Mouse (Mus musculus) heart, adult 9 months (tissue): ENCODE measurements around the gene Olfr986.
A peak's percentile ranks its signal among the peaks of the same experiment; 100 is the strongest.
"Not testable (repeated sequence)": the region's sequence is repeated elsewhere in the genome, so short reads cannot be mapped to it uniquely, and the experiment has no call there.

Experiments used
- DNase-seq, 2 experiments: peaks; one replicate each; pipeline ENCODE4 v3.0.0; 2022; ENCODE audit warnings: low spot score in 2 of 2

The Olfr986 gene

DNA sequence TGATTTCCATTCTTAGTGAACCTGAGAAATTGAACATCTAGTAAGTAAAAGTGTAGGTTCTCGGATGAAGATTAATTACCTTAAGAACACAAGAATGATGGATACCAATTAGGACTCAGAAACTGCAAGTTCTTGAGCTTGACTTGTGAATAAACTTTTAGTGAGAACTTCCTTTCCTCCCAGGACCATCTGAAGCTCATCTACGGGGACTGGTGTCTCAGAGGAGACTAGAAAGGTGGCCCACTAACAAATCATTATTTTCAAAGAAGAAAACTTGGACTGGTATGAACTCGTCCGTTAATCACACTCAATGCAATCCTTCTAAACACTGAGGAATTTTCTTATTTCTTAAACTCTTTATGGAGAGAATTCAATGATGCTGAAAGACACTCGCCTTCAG, at the start of gene Olfr986:
Olfr986 (plus strand) TSS at position 301 of the 400 bp plus-strand sequence.
- no peak for DNase-seq

DNA sequence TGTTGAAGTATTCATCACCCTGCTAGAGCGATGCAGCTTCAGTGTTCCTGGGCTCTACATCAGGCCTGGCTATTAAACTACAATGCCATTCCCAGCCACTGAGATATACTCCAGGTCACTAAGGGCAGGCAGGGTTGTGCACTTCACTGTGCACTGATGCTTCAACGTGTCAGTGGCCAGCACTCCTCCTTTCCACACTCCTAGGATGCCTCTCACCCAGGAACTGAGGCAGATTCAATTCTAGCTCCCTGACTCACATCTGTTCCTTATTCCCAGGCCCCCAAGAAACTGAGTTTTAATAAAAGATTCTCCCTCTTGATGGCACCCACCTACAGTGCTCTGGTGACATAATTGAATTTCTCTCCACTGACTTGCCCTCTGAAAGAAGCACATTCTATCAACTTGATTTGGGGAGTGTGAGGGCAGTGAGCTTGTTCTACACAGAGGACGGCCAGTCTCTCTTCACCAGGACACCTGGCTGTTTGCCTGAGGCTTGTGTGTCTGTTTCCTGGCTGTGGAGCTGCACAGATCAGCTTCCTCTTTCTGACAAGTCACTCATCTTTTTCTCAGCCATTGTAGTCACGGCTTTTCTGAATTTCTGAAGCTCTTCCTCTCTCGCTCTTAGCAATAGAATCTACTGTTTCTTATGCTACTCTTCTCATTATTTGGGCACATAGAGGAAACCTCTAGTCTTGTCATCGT, 43.6 kb upstream of the Olfr986 start:
- DNase-seq, result peak in 1 of 2 experiments; percentile 6

DNA sequence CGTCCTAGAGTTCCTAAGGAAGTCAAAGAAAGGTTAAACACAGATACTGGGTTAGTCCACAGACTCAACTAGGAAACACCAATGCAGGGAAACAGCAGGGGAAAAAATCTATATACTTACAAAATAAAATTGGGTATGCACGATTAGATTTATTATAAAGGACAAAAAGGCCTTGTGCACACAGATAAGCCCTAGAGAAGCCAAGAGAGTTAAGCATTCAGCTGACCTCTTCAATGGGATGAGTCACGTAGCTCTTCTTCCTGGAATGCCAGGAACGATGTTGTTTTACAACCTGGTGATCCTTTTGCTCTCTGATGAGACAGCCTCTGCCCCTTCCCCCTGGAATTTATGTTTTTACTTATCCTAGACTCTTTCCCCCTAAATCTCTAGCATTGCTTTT, 41.2 kb upstream of the Olfr986 start:
- no peak for DNase-seq

DNA sequence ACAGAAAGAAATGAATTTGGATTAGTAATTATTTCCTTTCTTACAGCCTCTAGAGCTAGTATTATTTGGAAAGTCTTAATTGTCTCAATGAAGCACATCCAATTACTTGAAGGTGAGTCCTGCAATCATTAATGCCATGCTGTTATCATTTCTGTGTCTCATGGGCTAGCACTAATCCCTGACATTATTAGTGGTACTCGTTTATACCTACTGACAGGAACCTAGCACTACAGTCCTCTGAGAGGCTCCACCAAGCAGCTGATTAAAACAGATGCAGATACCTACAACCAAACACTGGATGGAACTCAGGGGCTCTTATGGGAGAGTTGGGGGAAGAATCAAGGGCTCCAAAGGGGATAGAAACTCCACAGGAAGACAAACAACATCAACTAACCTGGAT, 39.2 kb upstream of the Olfr986 start:
- DNase-seq, result no peak

DNA sequence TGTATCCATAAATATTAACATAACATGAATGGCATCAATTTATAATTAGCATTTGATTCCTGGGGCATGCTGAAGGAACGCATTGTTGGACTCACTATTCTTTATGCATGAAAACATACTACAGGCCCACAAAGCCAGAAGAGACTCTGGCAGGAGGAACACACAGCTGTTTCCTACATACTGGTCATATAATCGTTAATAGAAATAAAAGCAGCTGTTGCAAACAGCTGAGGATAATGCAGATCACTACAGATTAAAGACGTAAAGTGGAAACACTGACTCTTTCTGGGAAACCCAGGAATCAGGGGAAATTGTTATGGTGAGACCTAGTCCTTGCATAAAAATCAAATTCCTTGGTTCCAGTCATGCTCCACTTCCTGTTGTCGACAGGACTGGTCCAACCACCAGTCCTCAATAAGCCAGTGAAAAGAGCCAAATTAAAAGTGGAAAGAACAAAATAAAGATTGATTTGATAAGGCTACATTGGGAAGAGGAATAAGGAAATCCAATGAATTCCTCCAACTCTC, 25.5 kb upstream of the Olfr986 start:
- DNase-seq, result no peak

DNA sequence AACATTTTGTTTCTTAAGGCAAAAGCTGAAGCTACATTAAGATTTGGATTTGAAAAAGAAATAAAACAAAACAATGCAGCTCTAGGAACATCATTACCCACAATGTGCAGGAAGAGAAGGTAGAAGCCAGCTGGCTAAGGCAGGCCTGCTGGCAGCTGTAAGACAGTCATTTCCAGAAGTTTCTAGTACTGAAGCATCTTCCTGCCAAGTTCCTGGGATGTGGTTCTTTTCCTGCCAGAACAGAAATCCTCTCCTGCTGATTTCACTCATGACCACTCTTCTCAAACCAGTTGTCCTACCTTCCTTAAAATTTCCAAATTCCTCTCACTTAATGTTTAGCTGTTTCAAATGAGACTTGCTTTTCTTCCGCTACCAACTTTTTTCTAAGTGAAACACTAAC, 14.3 kb upstream of the Olfr986 start:
- DNase-seq, result peak in 1 of 2 experiments; percentile 1

DNA sequence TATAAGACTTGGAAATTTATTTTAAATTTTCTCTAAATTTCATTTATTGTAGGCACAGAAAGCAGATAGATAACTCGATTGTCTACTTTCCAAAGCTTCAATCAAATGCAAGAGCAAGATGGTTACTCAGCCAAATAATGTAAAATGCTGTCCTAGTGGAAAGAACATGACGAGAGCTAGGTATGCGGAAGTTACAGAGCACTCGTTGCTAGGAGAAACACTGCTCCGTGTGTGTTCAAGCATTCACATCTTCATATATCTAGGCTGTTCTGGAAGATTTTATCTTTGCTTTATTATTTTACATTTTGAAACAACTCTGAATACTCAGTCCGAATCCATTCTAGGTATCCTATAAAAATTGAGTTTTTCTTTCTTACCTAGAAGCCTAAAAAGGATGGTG, 3.7 kb upstream of the Olfr986 start:
- no peak for DNase-seq

DNA sequence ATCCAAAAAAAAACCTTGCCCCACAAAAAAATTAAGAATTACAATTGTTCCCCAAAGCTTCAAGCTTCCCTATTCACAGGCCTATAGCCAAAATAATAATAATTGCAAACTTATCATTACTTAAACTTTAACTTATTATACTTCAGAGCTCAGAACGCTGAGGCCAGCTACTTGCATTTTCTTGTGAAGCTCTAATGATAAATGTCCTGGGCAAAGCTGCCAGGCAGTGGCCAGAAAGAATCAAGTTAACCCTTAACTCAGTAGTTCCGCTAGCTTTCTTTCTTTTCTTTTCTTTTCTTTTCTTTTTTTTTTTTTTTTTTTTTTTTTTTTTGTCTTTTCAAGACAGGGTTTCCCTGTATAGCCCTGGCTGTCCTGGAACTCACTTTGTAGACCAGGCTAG, 4.4 kb downstream of the Olfr986 start:
- not testable (repeated sequence) for DNase-seq

DNA sequence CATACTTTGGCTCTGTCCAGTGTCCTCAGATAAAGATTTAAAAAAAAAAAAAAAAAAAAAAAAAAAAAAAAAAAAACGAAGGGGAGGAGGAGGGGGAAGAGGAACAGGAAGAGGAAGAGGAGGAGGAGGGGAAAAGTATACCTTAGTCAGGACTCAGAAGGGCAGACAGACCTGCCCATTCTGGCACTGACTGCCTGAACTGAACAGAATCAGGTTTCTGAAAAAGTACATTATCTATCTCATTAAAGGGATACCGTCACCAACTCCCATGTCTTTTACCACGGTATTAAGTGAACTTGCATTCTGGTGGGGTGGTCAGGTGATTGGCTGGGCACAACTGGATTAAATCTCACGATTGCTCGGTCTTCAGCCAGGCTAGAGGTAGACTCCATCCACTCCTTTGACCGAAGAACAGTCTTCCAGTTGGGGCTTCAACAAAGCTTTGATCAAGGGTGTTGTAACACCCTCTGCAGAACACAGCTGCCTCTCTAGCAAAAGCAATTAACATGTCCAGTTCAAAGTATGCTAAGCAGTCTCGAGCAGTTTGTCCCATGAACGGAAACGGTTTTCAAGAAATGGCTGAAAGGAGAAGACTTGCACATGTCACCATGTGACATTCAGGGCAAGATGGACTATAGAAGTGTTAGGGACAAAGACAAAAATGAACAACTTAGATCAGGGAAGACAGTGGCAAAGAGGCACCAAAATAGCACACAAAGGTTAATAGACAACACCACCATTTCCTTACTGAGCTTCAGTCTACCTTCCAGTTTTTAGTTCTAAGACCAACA, 10.6 kb downstream of the Olfr986 start:
- DNase-seq, result no peak

DNA sequence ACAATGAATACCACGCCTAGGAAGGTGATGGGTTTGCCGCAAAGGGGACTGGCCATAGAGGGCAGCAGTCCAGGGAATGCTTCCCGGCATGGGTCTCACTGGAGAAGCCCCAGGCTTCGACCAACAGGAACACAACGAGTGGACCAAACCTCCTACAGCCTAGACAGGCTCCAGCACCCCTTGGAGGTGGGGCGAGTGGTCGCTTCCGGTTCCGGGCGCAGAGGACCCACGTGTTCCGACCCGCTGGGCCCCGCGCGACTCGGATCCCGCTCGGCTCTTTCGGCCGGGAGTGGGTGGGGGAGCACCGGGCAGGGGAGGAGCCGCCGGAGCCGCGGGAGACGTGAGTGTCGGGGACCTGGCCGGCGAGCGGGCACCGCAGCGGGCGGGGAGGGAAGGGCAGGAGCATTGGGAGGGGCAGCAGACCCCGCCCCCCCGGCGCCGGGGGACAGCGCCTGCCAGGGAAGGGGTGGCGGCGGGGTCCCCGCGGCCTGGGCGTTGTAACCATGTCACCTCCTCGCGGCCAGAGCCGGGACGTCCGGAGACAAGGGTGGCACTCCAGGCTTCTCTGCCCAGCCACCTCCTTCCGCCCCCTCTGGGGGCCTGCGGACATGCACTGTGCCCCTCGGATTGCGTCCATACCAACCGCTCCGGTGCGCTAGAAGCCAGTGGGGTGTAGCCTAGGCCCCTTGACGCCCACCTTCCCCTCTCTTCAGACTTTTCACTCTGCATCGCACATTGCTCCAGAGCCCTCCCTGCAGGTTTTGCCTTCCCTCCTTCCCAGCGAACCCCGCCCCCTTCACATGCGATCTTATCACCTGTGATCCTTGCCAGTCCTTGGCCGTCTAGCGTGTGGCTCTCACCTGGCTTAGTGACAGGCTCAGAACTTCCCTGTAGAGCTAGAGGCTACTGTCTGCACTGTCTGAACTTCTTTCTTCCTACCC, 11.6 kb downstream of the Olfr986 start, which contains the start of gene Zfp202:
Zfp202 (plus strand) TSS at position 219 of the 941 bp plus-strand sequence.
- DNase-seq, result peak; percentile 90 to 93

DNA sequence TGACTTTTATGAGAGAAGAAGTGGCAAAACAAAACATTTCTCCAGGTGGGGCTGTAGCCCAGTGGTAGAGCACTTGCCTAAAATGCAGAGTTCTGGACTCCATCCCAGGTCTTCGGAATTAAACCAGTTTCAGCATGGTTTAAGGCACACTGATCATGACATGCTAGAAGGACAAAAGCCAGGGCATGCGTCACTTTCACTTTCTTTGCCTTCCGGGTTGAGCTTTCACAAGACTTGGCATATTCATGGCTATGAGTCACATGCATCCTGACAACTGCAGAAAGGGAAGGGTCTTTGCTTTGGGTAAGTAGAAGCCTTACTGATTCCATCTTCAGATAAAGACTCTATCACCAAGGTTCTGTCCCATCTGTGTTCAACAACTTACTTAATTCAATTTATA, 15.3 kb downstream of the Olfr986 start:
- DNase-seq, result peak; percentile 29 to 41

DNA sequence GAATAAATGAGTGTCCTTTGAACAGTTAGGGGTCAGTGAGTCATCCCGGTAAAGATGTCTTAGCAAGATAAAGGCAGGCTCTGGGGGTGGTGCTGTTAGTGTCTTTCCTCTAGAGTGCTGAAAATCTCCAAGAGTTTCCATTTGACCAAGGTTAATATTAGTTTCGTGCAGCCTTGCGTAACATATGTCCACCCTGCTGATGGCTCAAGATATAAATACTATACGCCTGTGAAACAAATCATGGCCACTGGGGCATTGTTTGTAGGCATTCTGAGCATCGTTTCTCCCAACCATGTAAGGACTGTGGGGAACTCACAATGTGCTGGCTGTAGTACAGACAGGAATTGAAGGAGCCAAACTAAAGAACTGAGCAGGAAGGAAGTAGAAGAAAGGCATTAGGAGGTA, 25.8 kb downstream of the Olfr986 start:
- DNase-seq, result no peak

DNA sequence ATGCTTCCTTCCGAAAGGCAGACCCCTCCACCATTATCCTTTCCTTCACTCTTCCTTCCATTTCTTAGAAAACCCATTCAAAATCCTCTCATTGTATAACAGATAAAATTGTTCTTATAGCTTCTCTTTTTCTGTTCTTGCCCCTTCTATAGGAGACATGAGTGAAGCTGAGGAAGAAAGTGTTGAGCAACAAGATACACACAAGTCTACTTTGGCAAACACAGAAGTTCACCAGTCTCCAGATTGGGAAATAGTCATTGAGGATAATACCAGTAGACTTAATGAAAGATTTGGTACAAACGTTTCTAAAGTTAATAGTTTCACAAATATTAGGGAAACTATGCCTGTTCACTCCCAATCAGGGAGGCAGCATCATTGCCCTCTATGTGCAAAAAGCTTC, 30.0 kb downstream of the Olfr986 start:
- no peak for DNase-seq

DNA sequence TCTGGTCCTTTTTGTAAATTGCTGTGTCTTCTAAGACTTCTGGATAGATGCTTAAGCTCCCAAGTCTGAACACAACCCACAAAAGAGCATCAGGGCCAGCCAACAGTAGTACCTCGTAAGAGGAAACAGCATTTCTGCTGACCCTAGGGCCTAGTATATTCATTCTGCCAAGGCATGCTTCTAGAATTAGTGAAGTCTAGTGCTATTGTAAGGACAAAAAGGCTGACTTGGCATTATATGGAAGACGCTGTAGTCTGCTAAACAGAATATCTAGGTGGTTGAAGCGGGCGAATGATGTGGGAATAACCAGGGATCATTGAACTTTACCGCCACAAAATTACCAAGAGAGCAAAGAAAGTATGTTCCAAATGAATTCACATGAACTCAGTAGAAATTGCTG, 33.3 kb downstream of the Olfr986 start:
- DNase-seq, result no peak

DNA sequence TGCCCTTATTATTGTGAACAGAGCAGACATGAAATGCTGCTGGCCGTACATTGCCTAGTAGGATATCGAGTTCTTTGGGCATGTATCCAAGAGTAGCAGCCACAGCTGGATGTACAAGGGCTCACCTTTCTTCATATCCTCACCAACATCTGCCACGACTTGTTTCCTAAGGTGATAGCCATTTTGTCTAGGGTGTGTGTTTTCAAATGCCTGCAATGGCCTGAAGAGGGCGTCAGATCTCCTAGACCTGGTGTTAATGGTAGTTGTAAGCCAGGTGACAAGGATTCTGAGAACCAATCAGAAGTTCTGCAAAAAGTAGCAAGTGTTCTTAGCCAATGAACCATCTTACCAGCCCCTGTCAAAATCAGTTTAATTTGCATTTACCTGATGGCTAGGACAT, 35.9 kb downstream of the Olfr986 start:
- no peak for DNase-seq

DNA sequence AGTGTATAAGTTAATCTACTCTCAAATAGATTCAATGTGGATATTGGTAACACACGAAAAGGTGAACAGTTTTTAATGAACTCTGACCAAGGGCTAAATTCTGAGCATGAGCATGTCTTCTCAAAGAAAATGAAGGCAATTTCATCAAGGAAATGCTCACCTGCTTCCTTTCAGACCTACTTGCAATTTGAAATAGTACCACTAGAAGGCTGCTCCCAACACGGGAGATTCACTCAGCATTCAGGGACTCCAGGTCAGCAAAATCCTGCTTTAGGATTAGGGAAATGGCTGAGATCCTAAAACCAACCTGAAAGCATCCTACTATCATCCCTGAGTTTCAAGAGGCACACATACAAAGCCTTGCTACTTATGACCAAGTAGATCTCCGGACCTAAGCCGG, 43.6 kb downstream of the Olfr986 start:
- DNase-seq, result no peak

DNA sequence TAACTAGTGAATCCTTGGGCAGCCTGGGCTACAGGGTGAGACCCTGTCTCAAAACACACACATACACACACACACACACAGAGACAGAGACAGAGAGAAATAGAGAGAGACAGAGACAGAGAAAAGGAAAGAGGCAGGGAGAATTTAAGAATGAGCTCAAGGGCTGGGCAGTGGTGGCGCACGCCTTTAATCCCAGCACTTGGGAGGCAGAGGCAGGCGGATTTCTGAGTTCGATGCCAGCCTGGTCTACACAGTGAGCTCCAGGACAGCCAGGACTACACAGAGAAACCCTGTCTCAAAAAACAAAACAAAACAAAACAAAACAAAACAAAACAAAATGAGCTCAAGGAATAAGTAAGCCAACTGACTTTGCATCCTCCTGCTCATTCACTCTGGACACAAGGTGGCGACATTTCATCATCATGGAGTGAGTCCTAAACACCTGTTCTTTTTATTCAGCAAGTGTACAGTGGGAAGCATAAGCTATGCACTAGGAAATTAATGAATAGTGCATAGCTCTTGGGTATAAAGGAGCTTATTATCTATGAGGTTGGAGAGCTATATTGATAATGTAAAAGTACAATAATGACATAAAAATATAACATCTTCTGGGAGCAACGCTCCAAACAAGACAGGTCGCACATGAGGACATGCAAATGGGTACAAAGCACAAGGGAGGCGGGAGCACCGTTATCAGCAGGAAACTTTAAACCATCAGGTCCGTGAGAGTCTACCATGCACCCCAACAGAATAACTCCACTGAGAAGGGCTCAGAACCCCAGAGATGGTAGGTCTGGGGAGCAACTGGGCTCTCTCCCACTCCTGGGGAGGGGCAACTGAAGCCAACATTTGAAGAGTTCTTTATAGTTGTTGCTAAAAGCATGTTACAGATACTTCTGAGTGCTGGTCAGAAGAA, 47.4 kb downstream of the Olfr986 start:
- peak in 1 of 2 experiments; percentile 32 for DNase-seq

DNA sequence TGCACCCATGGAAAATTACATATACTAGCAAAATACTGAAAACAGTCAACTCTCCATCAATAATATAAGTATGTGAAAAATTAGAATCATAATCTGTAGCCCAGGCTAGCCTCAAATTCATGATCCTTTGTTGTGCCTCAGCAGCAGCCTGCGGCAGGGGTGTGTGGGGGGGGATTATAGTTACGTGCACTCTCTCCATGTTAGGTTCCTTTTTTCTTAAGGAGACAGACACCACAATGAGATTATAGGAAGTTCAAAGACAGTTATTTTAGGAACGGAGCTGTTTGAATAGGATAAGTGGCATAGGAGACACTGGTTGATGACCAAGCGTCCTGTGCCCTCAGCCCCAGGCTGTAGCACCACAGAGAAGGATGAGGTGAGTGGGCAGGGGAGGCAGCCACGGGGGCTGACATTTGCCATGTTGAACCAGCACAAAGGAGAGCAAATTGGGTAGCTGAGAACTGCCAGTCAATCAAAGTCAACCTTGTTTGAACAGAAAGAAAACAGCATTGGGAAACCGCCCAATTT, 48.1 kb downstream of the Olfr986 start:
- no peak for DNase-seq

DNA sequence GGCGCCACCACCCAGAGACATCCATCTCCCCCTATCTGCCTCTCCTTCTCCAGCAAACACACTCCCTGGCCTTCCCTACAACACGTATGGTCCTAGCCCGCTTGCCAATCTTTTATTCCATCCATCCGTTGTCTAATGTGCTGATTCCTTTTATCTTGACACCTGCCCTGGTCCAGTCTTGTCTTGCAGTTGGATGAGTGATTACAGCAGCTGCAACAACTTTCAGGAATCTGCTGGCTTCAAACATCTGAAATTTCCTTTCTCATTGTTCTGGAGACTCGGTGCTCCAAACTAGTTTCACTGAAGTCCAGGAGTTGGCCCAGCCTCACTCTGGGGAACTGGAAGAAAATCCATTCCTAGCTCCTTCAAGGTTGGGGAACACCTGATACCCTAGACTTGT, 48.8 kb downstream of the Olfr986 start:
- DNase-seq, result no peak

DNA sequence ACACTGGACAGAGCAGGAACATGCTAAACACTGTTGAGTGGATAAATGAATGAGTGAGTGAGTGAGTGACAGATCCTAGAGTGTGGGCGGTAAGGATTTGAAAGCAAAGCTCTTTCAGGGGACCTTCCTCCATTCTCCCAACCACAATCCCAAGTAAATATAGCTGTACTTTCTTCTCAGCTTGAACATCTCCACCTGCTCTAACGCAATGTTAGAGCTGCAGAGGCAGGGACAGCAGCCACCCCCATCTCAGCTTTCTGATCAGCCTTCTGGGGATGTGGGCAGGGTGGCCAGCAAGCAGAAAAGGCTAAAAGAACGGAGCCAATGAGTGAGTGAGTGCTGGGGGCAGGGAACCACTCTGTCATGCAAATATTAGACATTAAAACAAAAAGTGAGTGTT, 50.3 kb downstream of the Olfr986 start:
- DNase-seq, result no peak
